Mouse (Mus musculus): ENCODE data around the gene Rpl27.

DNA sequence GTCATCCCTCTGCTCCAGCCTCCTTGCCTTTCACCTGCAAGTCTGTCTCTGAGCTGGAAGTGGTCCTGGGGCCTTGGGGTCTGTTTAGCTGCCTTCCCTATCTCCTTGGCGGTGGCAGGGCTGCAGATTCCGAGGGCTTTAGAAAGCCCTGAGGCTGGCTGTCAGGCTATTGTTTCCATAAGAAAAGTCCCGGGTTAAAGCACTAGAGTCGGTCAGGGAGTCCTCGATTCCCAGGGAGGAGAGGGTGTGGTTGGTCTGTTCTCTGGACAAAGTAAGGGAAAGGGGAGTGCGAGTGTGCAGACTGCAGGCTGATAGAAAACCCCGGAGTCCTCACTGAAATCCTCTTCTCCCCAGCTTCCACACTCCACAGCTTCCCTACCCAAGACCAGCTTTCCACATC, 28.1 kb downstream of the Rpl27 start:
- TF ChIP-seq CTCF (IDR thresholded peaks at IDR 0.05; ENCODE audit: control insufficient read depth, insufficient read depth, insufficient read length): no peak
- TF ChIP-seq FOSL1 (IDR thresholded peaks at IDR 0.05; ENCODE audit: insufficient read depth, low read length, poor library complexity, severe bottlenecking): no peak
- no peak for TF ChIP-seq USF1 (IDR thresholded peaks at IDR 0.05; ENCODE audit: low read depth)
- TF ChIP-seq MAX (IDR thresholded peaks at IDR 0.05): no peak
- TF ChIP-seq CEBPB (IDR thresholded peaks at IDR 0.05; ENCODE audit: low read depth): no peak
- no peak for TF ChIP-seq MYOD1 (IDR thresholded peaks at IDR 0.05; ENCODE audit: control insufficient read depth, insufficient read length, low read depth)
- no peak for TF ChIP-seq MYOG (IDR thresholded peaks at IDR 0.05; ENCODE audit: control insufficient read depth, extremely low read depth, insufficient read length)

All from C2C12 (cell line).